Mouse (Mus musculus): ENCODE data around the gene Kctd21.

- no peak for TF ChIP-seq CTCF (IDR thresholded peaks at IDR 0.05; ENCODE audit: insufficient read depth, low read depth, low read length)
- TF ChIP-seq POLR2A (IDR thresholded peaks at IDR 0.05; ENCODE audit: insufficient read depth, low read depth, low read length), result no peak
Measured at GRCm38 (mm10) chr7:97300914-97301313, 31.2 kb upstream of the Kctd21 start.
